Mouse (Mus musculus) kidney, embryonic 15.5 days (tissue): ENCODE results near the gene Gata2. TPM values are rescaled to one million over a fixed set of nuclear protein-coding genes. Genes with fewer than 3 reads are reported as not detected.

Experiments
- ATAC-seq: fragments of 200-750 bp; cut with Nextera tagmentation; replicated peaks from 2 replicates; pipeline ENCODE4 v1.8.0; 2017; ENCODE audit warnings: moderate TSS enrichment; ENCODE audit not compliant: low FRiP score
- H3K27ac ChIP-seq: fragments of 300-500 bp; sonication (generic); 2 replicates; pipeline ENCODE4 v1.5.1; 2015; ENCODE audit warnings: mild to moderate bottlenecking, inconsistent platforms
- H3K27me3 ChIP-seq: fragments of 300-500 bp; sonication (generic); 2 replicates; pipeline ENCODE4 v1.6.1; 2015; ENCODE audit warnings: inconsistent platforms
- H3K36me3 ChIP-seq: fragments of 300-500 bp; sonication (generic); 2 replicates; pipeline ENCODE4 v1.6.1; 2015; ENCODE audit warnings: inconsistent platforms
- H3K4me1 ChIP-seq: fragments of 300-500 bp; sonication (generic); 2 replicates; pipeline ENCODE4 v1.6.1; 2015; ENCODE audit warnings: inconsistent platforms
- H3K4me2 ChIP-seq: fragments of 300-500 bp; sonication (generic); 2 replicates; pipeline ENCODE4 v1.6.1; 2015; ENCODE audit warnings: moderate library complexity, mild to moderate bottlenecking, inconsistent platforms
- H3K4me3 ChIP-seq: fragments of 300-500 bp; sonication (generic); replicated peaks from 2 replicates; pipeline ENCODE4 v1.5.1; 2015; ENCODE audit warnings: mild to moderate bottlenecking, inconsistent platforms
- H3K9ac ChIP-seq: fragments of 300-500 bp; sonication (generic); 2 replicates; pipeline ENCODE4 v1.6.1; 2015; ENCODE audit warnings: mild to moderate bottlenecking, inconsistent platforms
- H3K9me3 ChIP-seq: fragments of 300-500 bp; sonication (generic); replicated peaks from 2 replicates; pipeline ENCODE4 v1.6.1; 2016; ENCODE audit warnings: inconsistent platforms
- whole genome bisulfite sequencing: fragments of 180-500 bp; shearing (Covaris S2); methylation state at CpG from one replicate; pipeline ENCODE4 v1.1.7; 2015; ENCODE audit warnings: mixed read lengths; 5-methylcytosine and 5-hydroxymethylcytosine counted together
- polyA plus RNA-seq: library from polyadenylated mRNA; unstranded; fragments of >200 nt; fragmentation: Nextera tagmentation; extraction: Ambion mirVana; gene quantifications from 2 replicates; pipeline ENCODE4 v1.2.1, GENCODE M21; 2015

Gene Gata2
- polyA plus RNA-seq, 1 experiment from 2014 or later, result 59.5 TPM

DNA sequence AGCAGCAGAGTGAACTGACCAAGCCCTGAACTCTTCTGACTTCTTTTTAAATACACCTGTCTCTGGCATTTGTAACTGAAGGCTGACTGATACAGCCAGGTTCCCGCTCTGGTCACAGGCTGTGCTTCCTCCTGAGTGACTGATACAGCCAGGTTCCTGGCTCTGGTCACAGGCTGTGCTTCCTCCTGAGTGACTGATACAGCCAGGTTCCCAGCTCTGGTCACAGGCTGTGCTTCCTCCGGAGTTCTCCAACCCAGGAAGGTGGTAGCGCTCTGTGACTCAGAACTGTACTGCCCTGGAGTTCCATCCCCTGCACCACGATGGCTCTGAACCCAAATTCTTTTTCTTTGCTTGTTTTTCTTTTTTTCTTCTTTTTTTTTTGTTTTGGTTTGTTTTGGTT lies 9.0 kb upstream of the Gata2 start:
- ATAC-seq, result no peak

DNA sequence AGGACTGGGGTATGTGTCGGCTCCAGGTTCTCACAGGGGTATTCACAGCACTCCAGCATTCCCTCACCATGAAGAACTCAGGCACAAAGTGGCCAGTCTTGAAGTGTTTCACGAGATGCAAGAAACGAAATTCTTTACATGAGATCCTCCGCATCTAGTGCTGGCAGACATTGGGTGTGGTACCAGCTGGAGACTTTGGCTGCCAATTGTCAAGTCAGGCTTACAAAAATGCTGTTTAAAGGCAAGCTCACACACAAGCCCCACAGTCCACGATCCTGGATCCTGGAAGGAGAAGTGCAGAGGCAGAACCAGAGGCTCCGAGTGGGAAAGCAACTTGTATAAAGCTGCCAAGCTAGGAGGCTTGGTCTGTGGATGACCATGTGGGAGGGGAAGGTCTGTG lies 5.5 kb upstream of the Gata2 start:
- Histone ChIP-seq H3K4me2 (no peak overlapping the region), H3K4me3 (no peak overlapping the region), H3K36me3 (no peaks in the 10 kb centered on the region), H3K9me3 (no peaks in the 10 kb centered on the region), H3K9ac (no peak overlapping the region), H3K27ac (no peak overlapping the region), H3K27me3 (peaks cover 76% of the 10 kb centered on the region), H3K4me1 (peaks cover 23% of the 10 kb centered on the region)
- WGBS, result 82% methylated on average over 6 of the region's 6 CpGs
- no peak for ATAC-seq

More for the DNA sequence above, 9.0 kb upstream of the Gata2 start:
- Histone ChIP-seq H3K4me3 (no peak overlapping the region), H3K27ac (no peak overlapping the region), H3K9me3 (no peaks in the 10 kb centered on the region), H3K27me3 (peaks cover 42% of the 10 kb centered on the region), H3K9ac (no peak overlapping the region), H3K4me2 (no peak overlapping the region), H3K36me3 (no peaks in the 10 kb centered on the region), H3K4me1 (peaks cover 7% of the 10 kb centered on the region)
- WGBS, result 67% methylated on average over 4 of the region's 4 CpGs

- H3K4me1 ChIP-seq, result peaks cover 36% of the 10 kb centered on the region
- peak overlapping the region; percentile 51 for H3K4me3 ChIP-seq
- H3K9ac ChIP-seq, result 0 out of 2 replicates have a peak overlapping the region, but pooled peaks have one; percentile 5
- peak overlapping the region; percentile 84 for H3K4me2 ChIP-seq
- no peaks in the 10 kb centered on the region for H3K9me3 ChIP-seq
- ATAC-seq, result peak; percentile 69
- H3K27ac ChIP-seq, result no peak overlapping the region
- H3K36me3 ChIP-seq, result no peaks in the 10 kb centered on the region
- WGBS, result 1% methylated on average over 56 of the region's 56 CpGs
- peaks cover 90% of the 10 kb centered on the region for H3K27me3 ChIP-seq
Measured at GRCm38 (mm10) chr6:88189312-88190042, 4.2 kb upstream of the Gata2 start.

DNA sequence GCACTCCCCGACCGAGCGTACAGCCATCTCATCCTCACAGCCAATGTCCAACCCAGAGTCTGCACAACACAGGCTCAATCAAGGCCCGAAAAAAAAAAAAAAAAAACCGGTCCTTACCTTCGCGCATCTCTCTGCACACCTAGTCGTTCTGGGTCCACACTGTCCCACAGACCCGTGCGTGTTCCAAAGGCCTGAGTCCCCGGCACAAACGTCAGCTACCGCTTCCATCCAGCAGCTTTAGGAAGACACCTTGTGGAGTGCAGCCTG lies 3.7 kb upstream of the Gata2 start:
- H3K4me2 ChIP-seq, result peak overlapping the region; percentile 84
- peak overlapping the region; percentile 51 for H3K4me3 ChIP-seq
- 0 out of 2 replicates have a peak overlapping the region, but pooled peaks have one; percentile 5 for H3K9ac ChIP-seq
- peaks cover 95% of the 10 kb centered on the region for H3K27me3 ChIP-seq
- H3K27ac ChIP-seq, result no peak overlapping the region
- H3K9me3 ChIP-seq, result no peaks in the 10 kb centered on the region
- peak; percentile 1; the same call in 1 of the 2 replicates for ATAC-seq
- no peaks in the 10 kb centered on the region for H3K36me3 ChIP-seq
- WGBS, result 4% methylated on average over 13 of the region's 13 CpGs
- peaks cover 39% of the 10 kb centered on the region for H3K4me1 ChIP-seq

DNA sequence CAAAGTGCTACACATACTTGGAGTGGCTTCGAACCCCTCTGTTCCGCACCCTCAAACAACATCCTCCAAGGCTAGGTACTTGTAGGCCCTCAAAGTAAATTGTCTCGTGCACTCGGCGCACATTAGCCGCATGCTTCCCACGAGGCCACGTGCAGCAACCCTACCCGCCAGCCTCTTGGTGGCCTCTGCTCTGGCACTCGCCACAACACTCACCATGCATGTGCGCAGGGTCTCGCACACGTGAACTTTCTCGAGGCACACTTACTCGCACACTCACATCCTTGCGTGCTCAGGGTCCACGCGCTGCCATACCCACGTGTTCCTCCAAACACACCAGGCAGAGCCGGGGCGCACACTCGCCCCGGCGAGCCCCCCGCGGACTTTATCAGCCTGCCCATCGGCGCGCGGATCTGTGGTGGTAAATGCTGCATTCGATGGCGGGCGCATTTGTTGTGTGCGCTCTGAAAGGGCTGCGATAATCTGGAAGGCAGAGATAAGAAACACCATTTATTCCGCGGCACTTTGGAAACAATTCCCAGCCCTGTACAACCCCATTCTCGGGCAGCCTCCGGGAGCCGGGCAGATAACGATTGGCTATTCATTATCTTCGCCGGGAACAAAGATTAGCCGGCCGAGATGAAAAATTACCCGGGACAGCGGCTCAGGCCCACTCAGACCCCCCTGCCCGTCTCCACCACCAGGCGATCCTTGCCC lies 3.2 kb upstream of the Gata2 start:
- Histone ChIP-seq H3K4me3 (peak overlapping the region; percentile 51), H3K27me3 (peaks cover 99% of the 10 kb centered on the region), H3K36me3 (no peaks in the 10 kb centered on the region), H3K4me1 (peaks cover 39% of the 10 kb centered on the region), H3K27ac (no peak overlapping the region), H3K9me3 (no peaks in the 10 kb centered on the region), H3K4me2 (peak overlapping the region; percentile 84), H3K9ac (no peak overlapping the region)
- no peak; the same call in 1 of the 2 replicates for ATAC-seq
- 5% methylated on average over 49 of the region's 49 CpGs for WGBS

DNA sequence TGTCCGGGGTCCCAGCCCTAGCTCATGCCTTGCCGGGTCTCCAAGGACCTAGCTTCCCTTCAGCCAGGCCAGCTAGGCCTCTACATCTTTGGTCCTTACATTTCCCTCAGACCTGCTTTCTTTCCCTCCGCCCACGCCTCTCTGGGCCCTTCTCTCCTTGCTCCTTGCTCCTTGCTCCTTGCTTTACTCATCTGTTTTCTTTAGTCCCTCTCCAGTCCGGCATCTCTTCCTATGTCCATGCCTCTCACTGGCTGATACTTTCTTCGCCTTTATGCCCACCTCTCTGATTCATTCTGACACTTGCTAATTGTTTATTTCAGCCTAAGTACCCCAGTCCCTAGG lies 2.7 kb upstream of the Gata2 start:
- H3K27ac ChIP-seq, result no peak overlapping the region

DNA sequence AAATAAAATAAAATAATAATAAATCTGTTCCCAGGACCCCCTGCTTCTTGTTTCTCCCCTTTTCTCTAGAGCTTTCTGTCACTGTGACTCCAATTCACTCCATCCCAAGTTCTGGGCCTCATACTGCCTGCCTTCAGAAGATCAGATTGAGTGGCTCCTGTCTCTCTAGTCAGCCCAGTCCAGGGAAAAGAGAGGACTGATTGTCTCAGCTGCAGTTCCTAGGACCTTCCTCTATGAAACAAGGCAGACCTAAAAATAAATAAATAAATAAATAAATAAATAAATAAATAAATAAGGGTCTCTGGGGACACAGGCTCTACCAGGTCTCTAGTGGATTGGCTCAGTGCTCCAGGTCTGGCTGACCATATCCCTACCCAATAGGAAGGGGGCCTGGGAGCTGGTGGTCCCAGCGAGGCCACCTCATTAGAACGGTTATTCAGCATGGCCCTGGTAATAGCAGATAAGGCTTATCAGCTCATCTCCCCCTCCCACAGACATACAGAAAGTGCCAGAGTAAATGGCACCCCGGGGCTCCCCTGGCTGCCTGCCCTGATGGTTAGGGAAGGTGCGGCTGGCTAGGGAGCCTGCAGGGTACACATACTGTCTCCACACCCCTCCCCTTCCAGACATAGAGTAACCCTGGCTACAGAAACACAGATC lies 2.1 kb upstream of the Gata2 start:
- H3K4me3 ChIP-seq, result no peak overlapping the region
- H3K27ac ChIP-seq, result no peak overlapping the region
- no peak for ATAC-seq
- H3K4me2 ChIP-seq, result no peak overlapping the region
- peaks cover 100% of the 10 kb centered on the region for H3K27me3 ChIP-seq
- no peak overlapping the region for H3K9ac ChIP-seq
- no peaks in the 10 kb centered on the region for H3K36me3 ChIP-seq
- no peaks in the 10 kb centered on the region for H3K9me3 ChIP-seq
- peaks cover 46% of the 10 kb centered on the region for H3K4me1 ChIP-seq
- WGBS, result 33% methylated on average over 4 of the region's 4 CpGs

More for the DNA sequence above, 2.7 kb upstream of the Gata2 start:
- Histone ChIP-seq H3K9ac (no peak overlapping the region), H3K36me3 (no peaks in the 10 kb centered on the region), H3K27me3 (peaks cover 100% of the 10 kb centered on the region), H3K4me3 (no peak overlapping the region), H3K9me3 (no peaks in the 10 kb centered on the region), H3K4me2 (peak overlapping the region; percentile 84), H3K4me1 (peaks cover 40% of the 10 kb centered on the region)
- WGBS, result 22% methylated on average over 6 of the region's 6 CpGs
- ATAC-seq, result no peak

DNA sequence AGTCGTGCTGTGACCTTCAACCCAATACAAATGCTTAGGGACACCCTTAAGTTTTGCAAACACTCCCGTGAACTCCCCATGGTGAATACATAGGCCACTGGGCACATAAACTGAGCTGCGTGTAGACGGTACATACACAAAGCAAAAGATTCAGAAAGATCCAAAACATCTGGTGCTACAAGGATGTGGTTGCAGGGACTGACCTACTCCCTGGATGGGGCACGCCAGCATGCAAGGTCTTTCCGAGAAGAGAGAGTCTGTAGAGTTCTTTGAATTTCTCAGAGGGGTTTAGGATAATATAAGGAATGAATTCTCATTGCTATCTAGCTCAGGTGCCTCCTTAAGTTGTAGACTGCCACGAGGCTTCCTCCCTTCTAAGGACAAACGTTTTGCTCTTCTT lies 935 bp upstream of the Gata2 start:
- Histone ChIP-seq H3K4me2 (no peak overlapping the region), H3K36me3 (no peaks in the 10 kb centered on the region), H3K4me1 (peaks cover 58% of the 10 kb centered on the region), H3K27ac (no peak overlapping the region), H3K27me3 (peaks cover 100% of the 10 kb centered on the region), H3K4me3 (no peak overlapping the region), H3K9ac (no peak overlapping the region), H3K9me3 (no peaks in the 10 kb centered on the region)
- no peak for ATAC-seq
- WGBS, result 23% methylated on average over 8 of the region's 8 CpGs

- Histone ChIP-seq H3K4me3 (peak overlapping the region; percentile 42), H3K27me3 (peaks cover 100% of the 10 kb centered on the region), H3K4me1 (peaks cover 70% of the 10 kb centered on the region), H3K27ac (no peak overlapping the region), H3K4me2 (peak overlapping the region; percentile 80), H3K36me3 (no peaks in the 10 kb centered on the region), H3K9ac (peak overlapping the region; percentile 50), H3K9me3 (no peaks in the 10 kb centered on the region)
- ATAC-seq, result no peak
- WGBS, result 3% methylated on average over 58 of the region's 58 CpGs
Measured at GRCm38 (mm10) chr6:88194053-88194977, 624 bp downstream of the Gata2 start.

DNA sequence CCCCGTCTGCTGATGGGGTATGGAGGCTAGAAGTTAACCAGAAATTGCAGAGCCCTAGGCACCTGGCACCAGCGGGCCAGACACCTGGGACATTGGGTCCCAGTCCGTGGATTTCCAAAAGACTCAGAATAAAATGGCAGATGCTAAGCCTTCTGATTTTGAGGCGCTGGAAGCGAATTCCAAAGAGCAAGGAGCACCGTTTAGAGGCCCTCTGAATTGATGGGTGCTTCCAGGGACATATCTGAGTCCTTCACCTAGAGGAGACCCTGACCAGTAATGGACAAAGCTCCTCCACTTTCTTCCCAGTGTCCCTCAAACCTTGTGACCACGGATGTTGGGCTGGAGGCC lies 1.3 kb downstream of the Gata2 start:
- Histone ChIP-seq H3K4me2 (peak overlapping the region; percentile 80; the same call in 1 of the 2 replicates), H3K9ac (no peak overlapping the region), H3K36me3 (no peaks in the 10 kb centered on the region), H3K4me1 (peaks cover 70% of the 10 kb centered on the region), H3K9me3 (no peaks in the 10 kb centered on the region), H3K27me3 (peaks cover 100% of the 10 kb centered on the region), H3K4me3 (peak overlapping the region; percentile 56; the same call in 1 of the 2 replicates), H3K27ac (no peak overlapping the region)
- 18% methylated on average over 7 of the region's 7 CpGs for WGBS
- ATAC-seq, result no peak

DNA sequence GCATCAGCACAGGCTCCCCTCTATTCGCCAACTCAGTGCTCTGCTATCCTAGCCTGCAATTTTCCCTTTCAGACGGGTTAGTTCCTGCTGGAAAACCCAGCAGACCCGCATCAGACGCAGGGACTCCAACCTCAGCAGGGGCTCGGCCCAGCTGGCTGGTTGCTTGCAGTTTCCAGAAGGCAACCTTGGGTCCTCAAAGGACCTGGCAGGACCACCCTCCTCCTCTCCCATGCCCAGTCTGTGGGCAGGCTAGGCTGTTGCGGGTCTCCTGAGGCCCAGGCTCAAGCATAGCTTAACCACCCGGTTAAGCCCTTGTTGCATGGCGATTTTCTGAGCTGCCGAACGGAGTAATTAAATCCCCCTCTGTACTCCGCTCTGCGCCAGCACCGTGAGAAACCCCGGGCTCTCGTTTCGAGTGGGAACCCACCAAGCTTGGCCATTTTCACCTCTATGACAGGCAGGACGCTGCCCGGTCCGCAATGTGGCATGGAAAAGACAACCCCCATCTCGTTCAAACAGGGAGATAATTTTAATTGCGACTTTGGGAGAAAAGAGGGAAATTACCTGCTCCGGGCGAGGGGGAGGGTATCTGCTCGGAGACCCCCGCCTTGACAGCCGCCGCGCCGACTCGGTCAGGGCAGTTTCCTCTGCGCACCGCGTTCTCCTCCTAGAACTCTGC lies 2.5 kb downstream of the Gata2 start:
- 9% methylated on average over 33 of the region's 33 CpGs for WGBS
- no peak overlapping the region; the same call in 1 of the 2 replicates for H3K27ac ChIP-seq
- no peak for ATAC-seq
- H3K4me1 ChIP-seq, result peaks cover 71% of the 10 kb centered on the region
- peaks cover 100% of the 10 kb centered on the region for H3K27me3 ChIP-seq
- H3K9ac ChIP-seq, result peak overlapping the region; percentile 29
- H3K4me2 ChIP-seq, result peak overlapping the region; percentile 80
- H3K36me3 ChIP-seq, result no peaks in the 10 kb centered on the region
- peak overlapping the region; percentile 56 for H3K4me3 ChIP-seq
- H3K9me3 ChIP-seq, result no peaks in the 10 kb centered on the region
